In the genomic region with DNA sequence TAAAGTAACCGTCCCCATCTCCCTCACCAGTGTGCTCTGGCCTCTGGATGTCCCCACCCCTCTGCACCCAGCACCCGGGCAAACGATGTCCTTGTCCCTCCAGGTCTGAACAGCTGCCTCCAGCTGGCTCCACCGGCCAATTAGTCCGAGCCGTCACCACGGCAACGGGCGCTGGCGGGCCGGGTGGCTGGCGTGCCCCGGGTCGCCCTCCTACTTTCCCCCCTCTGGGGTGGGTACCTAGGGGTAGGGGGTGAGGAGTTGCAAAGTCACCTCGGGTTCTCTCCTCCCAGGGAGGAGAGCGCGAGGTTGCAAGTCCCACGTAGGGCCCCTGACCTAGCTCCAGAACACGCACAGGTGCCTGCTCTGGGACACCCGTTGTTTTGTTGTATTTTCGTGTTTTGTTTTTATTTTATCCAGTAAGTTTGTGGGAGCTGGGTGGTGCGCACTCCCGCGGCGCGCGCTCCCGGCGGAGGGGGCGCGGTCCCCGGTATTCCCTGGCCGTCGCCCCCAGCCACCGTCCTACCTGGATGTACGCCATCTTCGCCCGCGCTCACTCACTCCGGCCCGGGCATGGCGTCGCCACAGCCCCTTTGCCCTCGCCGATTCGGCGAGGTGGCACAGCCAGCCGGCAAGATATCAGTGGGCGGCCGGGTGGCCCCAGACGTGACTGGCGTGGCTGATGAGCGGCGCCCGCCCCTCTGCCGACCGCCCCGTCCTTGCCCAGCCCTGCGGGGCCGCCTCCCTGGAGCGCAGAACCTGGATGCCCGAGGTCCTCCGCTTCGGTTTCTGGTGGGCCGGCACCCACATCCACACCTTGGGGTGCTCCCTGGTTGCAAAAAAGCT, we compare ENCODE assay signal across 7 mouse cellular contexts. TPM values are rescaled to one million over a fixed set of nuclear protein-coding genes. Genes with fewer than 3 reads are reported as not detected.
DNase-seq lines count a peak whose midpoint lies in the region; ATAC-seq and TF ChIP-seq lines count a peak whose summit lies in the region.

No protein-coding gene starts in this region.

- intact Hi-C loops in heart, postnatal 36 days (cut with DNase I), result loop anchor here (1.0 to 5.0 kb wide), 5 partner anchors 43 to 241 kb away; a partner anchor contains a TSS

- peak; percentile 44; the same call in 1 of the 2 replicates for ATAC-seq in embryonic facial prominence, embryonic 13.5 days (ENCODE audit: insufficient number of reproducible peaks, insufficient read depth, low FRiP score, low TSS enrichment, low read depth)
- peak; percentile 44; the same call in 1 of the 2 replicates for ATAC-seq in limb, embryonic 11.5 days (ENCODE audit: insufficient number of reproducible peaks, low FRiP score, low TSS enrichment, low read depth)
- peak; percentile 75 for ATAC-seq in midbrain, embryonic 13.5 days
- ATAC-seq in monocyte, adult 5-6 weeks (replicated peaks; ENCODE audit: insufficient number of reproducible peaks, low FRiP score, low TSS enrichment, poor library complexity, severe bottlenecking), result no peak

- no peaks in the 10 kb centered on the region for H3K36me3 ChIP-seq in E14TG2a.4 (ENCODE audit: insufficient read depth, low read length)
- H3K36me3 ChIP-seq in embryonic facial prominence, embryonic 13.5 days, result no peaks in the 10 kb centered on the region
- no peaks in the 10 kb centered on the region for H3K36me3 ChIP-seq in limb, embryonic 11.5 days (ENCODE audit: control insufficient read depth, insufficient read depth, low read length)
- no peaks in the 10 kb centered on the region for H3K36me3 ChIP-seq in midbrain, embryonic 13.5 days

- peaks cover 26% of the 10 kb centered on the region for H3K9me3 ChIP-seq in E14TG2a.4 (ENCODE audit: low read length)
- no peaks in the 10 kb centered on the region for H3K9me3 ChIP-seq in embryonic facial prominence, embryonic 13.5 days
- H3K9me3 ChIP-seq in limb, embryonic 11.5 days (ENCODE audit: control insufficient read depth, low read length), result no peaks in the 10 kb centered on the region
- no peaks in the 10 kb centered on the region for H3K9me3 ChIP-seq in midbrain, embryonic 13.5 days

- peak overlapping the region; percentile 98 for H3K4me2 ChIP-seq in embryonic facial prominence, embryonic 13.5 days
- H3K4me2 ChIP-seq in limb, embryonic 11.5 days (ENCODE audit: low read depth, severe bottlenecking), result peak overlapping the region; percentile 97
- H3K4me2 ChIP-seq in midbrain, embryonic 13.5 days (replicated peaks), result peak overlapping the region; percentile 68

- under 1% methylated on average over 65 of the region's 65 CpGs for WGBS in embryonic facial prominence, embryonic 13.5 days
- WGBS in limb, embryonic 11.5 days, result under 1% methylated on average over 64 of the region's 65 CpGs
- WGBS in midbrain, embryonic 13.5 days, result under 1% methylated on average over 65 of the region's 65 CpGs

- H3K27ac ChIP-seq in embryonic facial prominence, embryonic 13.5 days, result no peak overlapping the region
- H3K27ac ChIP-seq in limb, embryonic 11.5 days (replicated peaks; ENCODE audit: low read depth, low read length), result no peak overlapping the region
- no peak overlapping the region for H3K27ac ChIP-seq in midbrain, embryonic 13.5 days

- peak overlapping the region; percentile 74 for H3K9ac ChIP-seq in embryonic facial prominence, embryonic 13.5 days
- H3K9ac ChIP-seq in limb, embryonic 11.5 days (ENCODE audit: low read length), result peak overlapping the region; percentile 63
- H3K9ac ChIP-seq in midbrain, embryonic 13.5 days (replicated peaks), result peak overlapping the region; percentile 73

- TF ChIP-seq CTCF in E14TG2a.4 (conservative IDR thresholded peaks at IDR 0.05; ENCODE audit: low read length), result no peak

- peak; percentile 6 for DNase-seq in NIH3T3 (ENCODE audit: low read depth)
- peak; percentile 58 to 66 for DNase-seq in heart, postnatal 36 days
- peak; percentile 67 for DNase-seq in limb, embryonic 11.5 days (ENCODE audit: low spot score)

- H3K27me3 ChIP-seq in E14TG2a.4 (ENCODE audit: insufficient read depth, low read length), result peaks cover 48% of the 10 kb centered on the region
- H3K27me3 ChIP-seq in embryonic facial prominence, embryonic 13.5 days, result peaks cover 38% of the 10 kb centered on the region
- 0 out of 2 replicates have a peak, but pooled peaks cover 6% of the 10 kb centered on the region for H3K27me3 ChIP-seq in limb, embryonic 11.5 days (ENCODE audit: control insufficient read depth, insufficient read depth, low read length)
- peaks cover 15% of the 10 kb centered on the region; the same call in 1 of the 2 replicates for H3K27me3 ChIP-seq in midbrain, embryonic 13.5 days

- H3K4me1 ChIP-seq in E14TG2a.4 (replicated peaks; ENCODE audit: low read depth, low read length), result peaks cover 21% of the 10 kb centered on the region
- peaks cover 26% of the 10 kb centered on the region for H3K4me1 ChIP-seq in embryonic facial prominence, embryonic 13.5 days
- peaks cover 11% of the 10 kb centered on the region for H3K4me1 ChIP-seq in limb, embryonic 11.5 days (ENCODE audit: control insufficient read depth, insufficient read depth, low read length)
- peaks cover 29% of the 10 kb centered on the region for H3K4me1 ChIP-seq in midbrain, embryonic 13.5 days (replicated peaks)

- H3K4me3 ChIP-seq in E14TG2a.4 (replicated peaks; ENCODE audit: low read length), result peak overlapping the region; percentile 89
- peak overlapping the region; percentile 65 for H3K4me3 ChIP-seq in embryonic facial prominence, embryonic 13.5 days
- H3K4me3 ChIP-seq in limb, embryonic 11.5 days (ENCODE audit: low read depth, low read length), result peak overlapping the region; percentile 62
- peak overlapping the region; percentile 61 for H3K4me3 ChIP-seq in midbrain, embryonic 13.5 days (replicated peaks)

RNA-seq across cellular contexts. Expression of a gene that starts 0.5 kb away (rescaled TPM):
- 1.9 and 3.3 TPM in 2 replicates for polyA plus RNA-seq in embryonic facial prominence, embryonic 13.5 days (2015; fragmentation: Nextera tagmentation; extraction: Ambion mirVana)
- total RNA-seq in heart, postnatal 36 days (2021), result 1 to 10 TPM; 1.5 to 2.1 TPM
- polyA plus RNA-seq in limb, embryonic 11.5 days (2014; fragmentation: Nextera tagmentation; extraction: Ambion mirVana), result 1.1 and 1.5 TPM in 2 replicates
- 8.2 and 9.6 TPM in 2 replicates for polyA plus RNA-seq in midbrain, embryonic 13.5 days (2015; fragmentation: Nextera tagmentation; extraction: Ambion mirVana)
- total RNA-seq in monocyte, adult 5-6 weeks (2017), result not detected in 3 replicates

RNA-seq across cellular contexts. Expression of a gene that starts 44.3 kb away (rescaled TPM):
- polyA plus RNA-seq in embryonic facial prominence, embryonic 13.5 days (2015; fragmentation: Nextera tagmentation; extraction: Ambion mirVana), result 5.9 and 6.6 TPM in 2 replicates
- total RNA-seq in heart, postnatal 36 days (2021), result 10 to 100 TPM; 23.1 to 25.1 TPM
- 1.3 TPM in 2 replicates for polyA plus RNA-seq in limb, embryonic 11.5 days (2014; fragmentation: Nextera tagmentation; extraction: Ambion mirVana)
- 0.75 and 0.79 TPM in 2 replicates for polyA plus RNA-seq in midbrain, embryonic 13.5 days (2015; fragmentation: Nextera tagmentation; extraction: Ambion mirVana)
- 13.5 to 17.3 TPM (median 14.1 TPM) in 3 replicates for total RNA-seq in monocyte, adult 5-6 weeks (2017)

Comparison
In these comparisons a context has a peak if more than half of its experiments do, and no peak if none do; other contexts are left out.
1. DNase-seq: peak in every context shown above with its lines; median percentile 67 in limb, embryonic 11.5 days; 62 in heart, postnatal 36 days; 6 in NIH3T3.